In genomic region chr16:5132401-5132801, GRCm38 (mm10) we compare ENCODE assay signal across 8 mouse cellular contexts. TPM values are rescaled to one million over a fixed set of nuclear protein-coding genes. Genes with fewer than 3 reads are reported as not detected.
DNase-seq lines count a peak whose midpoint lies in the region; ATAC-seq and TF ChIP-seq lines count a peak whose summit lies in the region.

TSS of gene Ppl (minus strand) at chr16:5132421.

- H3K79me2 ChIP-seq in liver, adult 2 months (ENCODE audit: control insufficient read depth, insufficient read depth, low read length), result no peaks in the 10 kb centered on the region

- no peaks in the 10 kb centered on the region for H3K9me3 ChIP-seq in E14TG2a.4 (ENCODE audit: low read length)
- no peaks in the 10 kb centered on the region for H3K9me3 ChIP-seq in forebrain, embryonic 12.5 days
- no peaks in the 10 kb centered on the region for H3K9me3 ChIP-seq in hindbrain, embryonic 15.5 days

- H3K9ac ChIP-seq in forebrain, embryonic 12.5 days, result no peak within 1 kb of the TSS
- H3K9ac ChIP-seq in hindbrain, embryonic 15.5 days, result no peak within 1 kb of the TSS
- H3K9ac ChIP-seq in liver, adult 2 months (ENCODE audit: low read depth, low read length), result peak within 1 kb of the TSS; percentile 67

- peak within 1 kb of the TSS; percentile 82 for H3K4me3 ChIP-seq in E14TG2a.4 (replicated peaks; ENCODE audit: low read length)
- peak within 1 kb of the TSS; percentile 33 for H3K4me3 ChIP-seq in forebrain, embryonic 12.5 days (replicated peaks)
- peak within 1 kb of the TSS; percentile 34 for H3K4me3 ChIP-seq in hindbrain, embryonic 15.5 days
- peak within 1 kb of the TSS; percentile 68 for H3K4me3 ChIP-seq in liver, adult 2 months (ENCODE audit: insufficient read depth, low read depth, low read length)

- DNase-seq in adrenal gland, postnatal 36 days, result peak; percentile 73 to 75
- peak; percentile 82 for DNase-seq in liver, adult 2 months (ENCODE audit: extremely low read depth, low read depth, low spot score)
- DNase-seq in neural tube, embryonic 10.5 days (ENCODE audit: extremely low spot score, low spot score), result peak; percentile 34
- DNase-seq in urinary bladder, postnatal 4 days (ENCODE audit: low spot score in 2 of 2), result peak; percentile 73 to 75
- no peak for DNase-seq in layer of hippocampus, adult 8-10 months (ENCODE audit: low spot score in 2 of 2)

- H3K27ac ChIP-seq in forebrain, embryonic 12.5 days, result no peak within 1 kb of the TSS
- no peak within 1 kb of the TSS for H3K27ac ChIP-seq in hindbrain, embryonic 15.5 days (replicated peaks)
- 0 out of 2 replicates have a peak within 1 kb of the TSS, but pooled peaks have one; percentile 2 for H3K27ac ChIP-seq in liver, adult 2 months (replicated peaks; ENCODE audit: insufficient read depth, low read depth, low read length)

- WGBS in forebrain, embryonic 12.5 days, result 2% methylated on average over 27 of the region's 39 CpGs
- 1% methylated on average over 37 of the region's 39 CpGs for WGBS in hindbrain, embryonic 15.5 days
- under 1% methylated on average over 39 of the region's 39 CpGs for WGBS in liver, adult 2 months

- peaks cover 89% of the 10 kb centered on the region for H3K27me3 ChIP-seq in E14TG2a.4 (ENCODE audit: insufficient read depth, low read length)
- H3K27me3 ChIP-seq in forebrain, embryonic 12.5 days, result peaks cover 79% of the 10 kb centered on the region
- peaks cover 67% of the 10 kb centered on the region for H3K27me3 ChIP-seq in hindbrain, embryonic 15.5 days
- no peaks in the 10 kb centered on the region for H3K27me3 ChIP-seq in liver, adult 2 months (ENCODE audit: control insufficient read depth, insufficient read depth, low read length)

- no peak for ATAC-seq in forebrain, embryonic 12.5 days (ENCODE audit: low FRiP score)
- no peak for ATAC-seq in hindbrain, embryonic 15.5 days (ENCODE audit: low FRiP score, low read depth)

- no peak for TF ChIP-seq CTCF in E14TG2a.4 (conservative IDR thresholded peaks at IDR 0.05; ENCODE audit: low read length)
- TF ChIP-seq CTCF in liver, adult 2 months (IDR thresholded peaks at IDR 0.05; ENCODE audit: low read depth, low read length), result peak; percentile 67

- H3K4me1 ChIP-seq in E14TG2a.4 (replicated peaks; ENCODE audit: low read depth, low read length), result peaks cover 44% of the 10 kb centered on the region
- peaks cover 8% of the 10 kb centered on the region for H3K4me1 ChIP-seq in forebrain, embryonic 12.5 days
- H3K4me1 ChIP-seq in hindbrain, embryonic 15.5 days (replicated peaks), result peaks cover 12% of the 10 kb centered on the region
- H3K4me1 ChIP-seq in liver, adult 2 months (ENCODE audit: control insufficient read depth, insufficient read depth, low read length), result peaks cover 34% of the 10 kb centered on the region

- TF ChIP-seq POLR2A in liver, adult 2 months (IDR thresholded peaks at IDR 0.05; ENCODE audit: extremely low read depth, insufficient read depth, low read length), result peak; percentile 42; the same call in 1 of the 2 replicates

- H3K4me2 ChIP-seq in forebrain, embryonic 12.5 days, result peak within 1 kb of the TSS; percentile 49
- H3K4me2 ChIP-seq in hindbrain, embryonic 15.5 days, result peak within 1 kb of the TSS; percentile 54

- no peaks in the 10 kb centered on the region for H3K36me3 ChIP-seq in E14TG2a.4 (ENCODE audit: insufficient read depth, low read length)
- no peaks in the 10 kb centered on the region for H3K36me3 ChIP-seq in forebrain, embryonic 12.5 days (replicated peaks)
- no peaks in the 10 kb centered on the region for H3K36me3 ChIP-seq in hindbrain, embryonic 15.5 days
- H3K36me3 ChIP-seq in liver, adult 2 months (ENCODE audit: control insufficient read depth, insufficient read depth, low read length), result no peaks in the 10 kb centered on the region

RNA-seq across cellular contexts. Expression of gene Ppl, which starts in this region (rescaled TPM):
- total RNA-seq in adrenal gland, postnatal 36 days (2021), result 1 to 10 TPM; 2.0 to 4.7 TPM
- polyA plus RNA-seq in forebrain, embryonic 12.5 days (2016; fragmentation: Nextera tagmentation; extraction: Ambion mirVana), result 0.47 and 1.1 TPM in 2 replicates
- polyA plus RNA-seq in hindbrain, embryonic 15.5 days (2015; fragmentation: Nextera tagmentation; extraction: Ambion mirVana), result 0.16 and 0.18 TPM in 2 replicates
- total RNA-seq in liver, adult 2 months (2014; rRNA removed), result 9.4 and 10.2 TPM in 2 replicates
- 3.3 and 3.6 TPM in 2 replicates for polyA plus RNA-seq in liver, adult 2 months (2012; rRNA removed)
- 1 to 10 TPM; 3.9 to 6.4 (median 5.0) TPM for total RNA-seq in layer of hippocampus, adult 8-10 months (2022)

Comparison
In these comparisons a context has a peak if more than half of its experiments do, and no peak if none do; other contexts are left out.
1. DNase-seq: peak in adrenal gland, postnatal 36 days (2 of 2), liver, adult 2 months (single experiment), neural tube, embryonic 10.5 days (single experiment) and urinary bladder, postnatal 4 days (2 of 2); none in layer of hippocampus, adult 8-10 months (0 of 2).
2. Peak in every context shown above with its lines, with median percentiles within 50 percentile points of each other: H3K4me3 ChIP-seq.